Comparison of ENCODE assay signal across 8 mouse cellular contexts in the genomic region with DNA sequence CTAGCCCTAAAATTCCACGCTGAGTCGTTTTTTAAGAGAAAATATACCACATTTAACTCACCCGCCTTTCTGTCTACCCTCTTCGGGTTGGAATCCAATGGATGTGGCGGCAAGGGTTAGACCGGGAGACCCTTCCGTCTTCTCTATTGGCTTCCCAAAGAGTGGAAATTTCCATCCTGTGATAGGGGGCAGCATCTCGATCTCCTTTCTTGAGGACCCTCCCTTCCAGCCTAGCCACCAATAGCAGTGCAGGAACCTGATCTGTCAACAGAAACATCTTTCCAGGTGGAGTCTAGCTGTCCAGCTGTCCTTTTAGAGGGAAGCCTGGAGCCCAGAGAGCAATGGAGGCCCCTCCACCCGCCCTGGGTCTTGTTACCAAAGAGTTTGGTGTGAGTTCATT. TPM values are rescaled to one million over a fixed set of nuclear protein-coding genes. Genes with fewer than 3 reads are reported as not detected.
DNase-seq lines count a peak whose midpoint lies in the region; ATAC-seq and TF ChIP-seq lines count a peak whose summit lies in the region.

A gene (minus strand): TSS at position 163 of the 400 bp plus-strand sequence.

- peaks cover 24% of the 10 kb centered on the region for H3K4me1 ChIP-seq in heart, embryonic 13.5 days
- H3K4me1 ChIP-seq in liver, adult 2 months (ENCODE audit: control insufficient read depth, insufficient read depth, low read length): peaks cover under 1% of the 10 kb centered on the region; the same call in 1 of the 2 replicates
- peaks cover under 1% of the 10 kb centered on the region; the same call in 1 of the 2 replicates for H3K4me1 ChIP-seq in stomach, embryonic 16.5 days (ENCODE audit: control insufficient read depth, insufficient read depth, low read length)

- intact Hi-C loops in left cerebral cortex, postnatal 14 days (cut with DNase I): no loop called here

- H3K9me3 ChIP-seq in heart, embryonic 13.5 days: peaks cover 21% of the 10 kb centered on the region
- peaks cover 5% of the 10 kb centered on the region; the same call in 1 of the 2 replicates for H3K9me3 ChIP-seq in stomach, embryonic 16.5 days (replicated peaks; ENCODE audit: control insufficient read depth, low read length)

- peak within 1 kb of the TSS; percentile 68 for H3K4me2 ChIP-seq in heart, embryonic 13.5 days
- H3K4me2 ChIP-seq in stomach, embryonic 16.5 days (ENCODE audit: low read depth, low read length): peak within 1 kb of the TSS; percentile 57

- no peaks in the 10 kb centered on the region for H3K36me3 ChIP-seq in heart, embryonic 13.5 days
- H3K36me3 ChIP-seq in liver, adult 2 months (ENCODE audit: control insufficient read depth, insufficient read depth, low read length): no peaks in the 10 kb centered on the region
- H3K36me3 ChIP-seq in stomach, embryonic 16.5 days (ENCODE audit: control insufficient read depth, insufficient read depth, low read length): no peaks in the 10 kb centered on the region

- 0 out of 2 replicates have a peak, but pooled peaks have one; percentile 27 for ATAC-seq in heart, embryonic 13.5 days (ENCODE audit: extremely low read depth, insufficient number of reproducible peaks, low FRiP score, low TSS enrichment)
- peak; percentile 80; the same call in 1 of the 2 replicates for ATAC-seq in stomach, embryonic 16.5 days (ENCODE audit: insufficient read depth, low FRiP score)

- no peaks in the 10 kb centered on the region for H3K79me2 ChIP-seq in liver, adult 2 months (ENCODE audit: control insufficient read depth, insufficient read depth, low read length)

- no peak for TF ChIP-seq POLR2A in liver, adult 2 months (IDR thresholded peaks at IDR 0.05; ENCODE audit: extremely low read depth, insufficient read depth, low read length)

- peak within 1 kb of the TSS; percentile 91 for H3K27ac ChIP-seq in heart, embryonic 13.5 days (replicated peaks)
- H3K27ac ChIP-seq in liver, adult 2 months (replicated peaks; ENCODE audit: insufficient read depth, low read depth, low read length): no peak within 1 kb of the TSS
- H3K27ac ChIP-seq in stomach, embryonic 16.5 days (ENCODE audit: low read length): peak within 1 kb of the TSS; percentile 73

- TF ChIP-seq CTCF in liver, adult 2 months (IDR thresholded peaks at IDR 0.05; ENCODE audit: low read depth, low read length): no peak

- H3K9ac ChIP-seq in heart, embryonic 13.5 days: peak within 1 kb of the TSS; percentile 93
- H3K9ac ChIP-seq in liver, adult 2 months (ENCODE audit: low read depth, low read length): peak within 1 kb of the TSS; percentile 28
- H3K9ac ChIP-seq in stomach, embryonic 16.5 days (ENCODE audit: low read length): peak within 1 kb of the TSS; percentile 75

- peak within 1 kb of the TSS; percentile 69 for H3K4me3 ChIP-seq in heart, embryonic 13.5 days
- H3K4me3 ChIP-seq in liver, adult 2 months (ENCODE audit: insufficient read depth, low read depth, low read length): peak within 1 kb of the TSS; percentile 55
- peak within 1 kb of the TSS; percentile 58 for H3K4me3 ChIP-seq in stomach, embryonic 16.5 days (replicated peaks; ENCODE audit: low read length)

- H3K27me3 ChIP-seq in heart, embryonic 13.5 days (replicated peaks): no peaks in the 10 kb centered on the region
- no peaks in the 10 kb centered on the region for H3K27me3 ChIP-seq in liver, adult 2 months (ENCODE audit: control insufficient read depth, insufficient read depth, low read length)
- no peaks in the 10 kb centered on the region for H3K27me3 ChIP-seq in stomach, embryonic 16.5 days (ENCODE audit: control insufficient read depth, insufficient read depth, low read length)

- peak; percentile 92 for DNase-seq in ES-CJ7 (ENCODE audit: low read depth, low spot score)
- peak; percentile 77 for DNase-seq in embryo, embryonic 11 days
- no peak for DNase-seq in liver, adult 2 months (ENCODE audit: extremely low read depth, low read depth, low spot score)
- no peak for DNase-seq in cerebellum, adult 11-12 months
- no peak for DNase-seq in spleen, adult 12 weeks (ENCODE audit: low spot score)
- no peak for DNase-seq in left cerebral cortex, postnatal 14 days (ENCODE audit: low spot score in 2 of 2)

- WGBS in heart, embryonic 13.5 days: 55% methylated on average over 9 of the region's 9 CpGs
- WGBS in liver, adult 2 months: 45% methylated on average over 9 of the region's 9 CpGs
- WGBS in stomach, embryonic 16.5 days: 50% methylated on average over 9 of the region's 9 CpGs

RNA-seq across cellular contexts. Expression of the gene that starts here (rescaled TPM):
- polyA plus RNA-seq in heart, embryonic 13.5 days (2015; fragmentation: Nextera tagmentation; extraction: Ambion mirVana): 110 and 111 TPM in 2 replicates
- total RNA-seq in liver, adult 2 months (2014; rRNA removed): 1,197 and 1,621 TPM in 2 replicates
- 659 and 663 TPM in 2 replicates for polyA plus RNA-seq in liver, adult 2 months (2012; rRNA removed)
- 51.7 and 63.0 TPM in 2 replicates for polyA plus RNA-seq in stomach, embryonic 16.5 days (2015; fragmentation: Nextera tagmentation; extraction: Ambion mirVana)
- 1 to 10 TPM; 1.3 to 1.5 TPM for total RNA-seq in left cerebral cortex, postnatal 14 days (2021)

Comparison
In these comparisons a context has a peak if more than half of its experiments do, and no peak if none do; other contexts are left out.
1. RNA of the gene that starts here (total RNA-seq): 1,197 to 1,621 TPM in liver, adult 2 months; 1.3 to 1.5 TPM in left cerebral cortex, postnatal 14 days; every median in the first group is over 100 times any median in the second.
2. DNase-seq: peak in ES-CJ7 (single experiment) and embryo, embryonic 11 days (single experiment); none in liver, adult 2 months (single experiment), cerebellum, adult 11-12 months (single experiment), spleen, adult 12 weeks (single experiment) and left cerebral cortex, postnatal 14 days (0 of 2).
3. H3K9ac ChIP-seq: peak in every context shown above with its lines; median percentile 93 in heart, embryonic 13.5 days; 75 in stomach, embryonic 16.5 days; 28 in liver, adult 2 months.
4. Peak in every context shown above with its lines, with median percentiles within 50 percentile points of each other: H3K4me3 ChIP-seq.